Mouse (Mus musculus): Measurements from ENCODE around the gene Chd9. TPM values are rescaled to one million over a fixed set of nuclear protein-coding genes. Genes with fewer than 3 reads are reported as not detected.
"Not testable (repeated sequence)": the region's sequence is repeated elsewhere in the genome, so short reads cannot be mapped to it uniquely, and the experiment has no call there.

Gene Chd9
- polyA plus RNA-seq, 1 experiment from 2014 or later: 53.5 TPM

DNA sequence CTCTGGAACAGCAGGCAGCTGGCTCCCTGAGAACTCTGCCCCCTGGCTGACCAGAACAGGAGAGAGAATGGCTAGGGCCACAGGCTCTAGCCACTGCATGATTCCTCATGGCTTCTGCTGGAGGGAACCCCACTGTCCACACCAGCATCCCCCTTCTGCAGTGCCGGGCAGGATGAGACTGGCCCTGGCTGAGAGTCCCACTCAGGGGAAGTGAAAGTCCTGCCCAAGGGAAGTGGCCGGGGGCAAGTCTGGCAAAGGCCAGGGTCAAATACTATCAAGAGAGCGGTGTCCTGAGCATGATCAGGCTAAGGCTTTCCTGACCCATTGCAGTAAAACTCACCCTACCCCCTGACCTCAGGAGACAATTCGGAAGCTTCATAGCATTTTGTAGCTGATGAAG lies 44.9 kb downstream of the Chd9 start:
- H3K27me3 ChIP-seq (replicated peaks): no peaks in the 10 kb centered on the region
- no peaks in the 10 kb centered on the region for H3K9me3 ChIP-seq (replicated peaks)
- no peak overlapping the region for H3K4me2 ChIP-seq
- 74% methylated on average over 4 of the region's 4 CpGs for WGBS
- ATAC-seq (ENCODE audit: insufficient number of reproducible peaks, low FRiP score): no peak
- no peak overlapping the region for H3K9ac ChIP-seq
- no peaks in the 10 kb centered on the region for H3K36me3 ChIP-seq
- no peak overlapping the region for H3K4me3 ChIP-seq
- peaks cover 46% of the 10 kb centered on the region for H3K4me1 ChIP-seq (replicated peaks)
- no peak overlapping the region for H3K27ac ChIP-seq (ENCODE audit: poor library complexity, severe bottlenecking)

DNA sequence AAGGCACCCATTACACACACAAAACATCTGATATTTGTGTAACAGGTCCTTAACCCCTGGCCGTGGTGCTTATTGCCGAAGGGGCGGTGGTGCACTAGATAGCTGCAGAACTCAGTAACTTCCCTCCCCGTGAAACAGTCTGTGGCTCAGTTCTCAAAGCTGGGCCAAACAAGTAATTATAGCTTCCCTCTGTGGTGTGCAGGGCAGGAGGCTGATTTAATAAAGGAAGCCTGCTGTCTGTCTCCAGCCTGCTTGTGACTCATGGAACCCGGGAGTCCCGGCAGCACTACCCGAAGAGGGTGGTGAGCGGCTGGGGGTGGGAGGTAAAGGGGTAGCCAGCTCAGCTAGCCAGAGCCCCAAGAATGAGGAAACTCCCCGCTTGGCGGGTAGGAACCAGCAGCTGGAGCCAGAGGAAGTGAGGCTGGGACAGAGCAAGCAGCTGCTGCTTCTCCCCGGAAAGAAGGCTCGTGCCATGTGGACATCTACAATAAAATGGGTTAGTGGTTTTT lies 48.1 kb downstream of the Chd9 start:
- Histone ChIP-seq H3K36me3 (no peaks in the 10 kb centered on the region), H3K27ac (ENCODE audit: poor library complexity, severe bottlenecking) (peak overlapping the region; percentile 71), H3K4me2 (peak overlapping the region; percentile 82), H3K9me3 (replicated peaks) (no peaks in the 10 kb centered on the region), H3K27me3 (replicated peaks) (no peaks in the 10 kb centered on the region), H3K4me3 (peak overlapping the region; percentile 59), H3K4me1 (replicated peaks) (peaks cover 24% of the 10 kb centered on the region), H3K9ac (peak overlapping the region; percentile 68; the same call in 1 of the 2 replicates)
- peak; percentile 30; the same call in 1 of the 2 replicates for ATAC-seq (ENCODE audit: insufficient number of reproducible peaks, low FRiP score)
- WGBS: 5% methylated on average over 12 of the region's 12 CpGs

DNA sequence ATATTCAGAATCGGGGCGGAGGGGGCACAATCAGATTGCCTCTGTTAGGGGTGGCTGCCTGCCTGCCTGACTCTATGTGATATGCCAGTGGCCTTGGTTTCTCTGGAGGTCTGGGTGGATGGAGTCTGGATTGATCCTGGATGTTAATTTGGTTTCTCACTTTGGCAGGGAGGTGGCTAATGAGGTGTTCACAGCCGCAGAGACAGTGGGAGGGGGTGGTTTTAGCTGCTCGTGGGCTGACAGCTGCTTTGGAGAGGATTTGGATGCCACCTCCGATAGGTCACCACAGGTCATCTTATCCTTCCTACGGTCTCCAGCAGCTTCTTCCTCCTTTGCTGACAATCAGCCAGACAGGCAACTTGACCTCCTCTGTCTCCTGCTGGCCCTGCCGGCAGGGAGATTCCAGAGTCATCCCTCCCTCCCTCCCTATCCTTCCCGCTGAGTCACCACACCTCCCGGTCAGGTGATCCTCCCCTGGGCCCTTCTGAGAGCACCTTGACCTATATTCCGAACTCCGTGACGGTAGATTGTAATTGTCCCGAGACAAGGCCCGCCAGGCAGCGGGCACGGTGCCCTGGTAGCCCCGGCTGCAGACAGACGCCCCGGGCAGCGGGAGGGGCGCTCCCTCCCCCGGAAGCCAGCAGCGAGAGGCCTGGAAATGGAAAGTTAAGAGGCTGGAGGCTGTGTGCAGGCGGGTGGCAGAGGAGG lies 48.7 kb downstream of the Chd9 start:
- peak overlapping the region; percentile 71 for H3K27ac ChIP-seq (ENCODE audit: poor library complexity, severe bottlenecking)
- H3K4me3 ChIP-seq: peak overlapping the region; percentile 59
- 2% methylated on average over 24 of the region's 24 CpGs for WGBS
- H3K4me2 ChIP-seq: peak overlapping the region; percentile 82
- peaks cover 19% of the 10 kb centered on the region for H3K4me1 ChIP-seq (replicated peaks)
- no peaks in the 10 kb centered on the region for H3K36me3 ChIP-seq
- peak; percentile 70 for ATAC-seq (ENCODE audit: insufficient number of reproducible peaks, low FRiP score)
- H3K9me3 ChIP-seq (replicated peaks): no peaks in the 10 kb centered on the region
- no peaks in the 10 kb centered on the region for H3K27me3 ChIP-seq (replicated peaks)
- H3K9ac ChIP-seq: peak overlapping the region; percentile 68

DNA sequence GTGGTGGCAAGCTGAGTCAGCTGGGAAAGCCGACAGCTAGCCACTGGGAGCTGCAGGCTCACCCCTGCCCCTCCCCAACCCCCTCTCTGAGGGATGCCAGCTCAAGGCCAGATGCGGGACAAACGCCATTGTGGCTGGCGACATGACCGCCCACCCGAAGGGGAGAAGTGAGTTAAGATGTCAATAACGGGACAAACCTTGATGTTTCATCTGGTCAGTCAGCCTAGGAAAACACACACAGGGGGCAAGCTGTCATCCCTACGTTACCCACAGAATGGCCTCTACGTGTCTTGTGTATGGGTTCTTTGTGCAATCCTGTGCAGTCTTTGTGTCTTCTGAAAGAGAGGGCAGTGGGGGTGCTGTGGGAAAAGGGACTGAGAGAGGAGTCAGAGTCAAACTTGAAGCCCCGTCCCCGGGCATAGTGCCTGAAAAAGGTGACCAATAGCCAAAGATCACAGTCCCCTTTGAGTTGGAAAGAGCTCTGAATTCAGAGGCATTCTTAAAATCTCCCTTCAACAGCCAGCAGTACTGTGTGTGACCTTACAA lies 49.4 kb downstream of the Chd9 start:
- ATAC-seq (ENCODE audit: insufficient number of reproducible peaks, low FRiP score): peak; percentile 79
- H3K4me2 ChIP-seq: peak overlapping the region; percentile 82
- 2% methylated on average over 11 of the region's 11 CpGs for WGBS

DNA sequence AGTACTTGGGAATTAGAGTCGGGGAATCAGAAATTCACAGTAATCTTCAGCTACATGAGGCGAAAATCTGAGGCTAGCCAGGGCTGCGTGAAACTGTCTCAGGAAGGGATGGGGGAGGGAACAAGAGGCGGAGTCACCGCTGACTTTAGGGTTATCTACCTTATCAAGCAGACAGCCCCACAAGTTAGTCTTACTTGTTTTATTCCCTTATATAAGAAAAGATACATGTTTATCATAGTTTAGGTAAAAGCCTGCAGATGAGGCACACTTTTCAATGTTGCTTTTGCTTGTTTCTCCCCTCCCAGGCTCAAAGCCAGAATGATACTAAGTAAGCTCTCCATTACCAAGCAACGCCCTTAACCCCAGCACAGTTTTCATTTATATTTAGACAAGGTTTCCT lies 50.4 kb downstream of the Chd9 start:
- H3K9me3 ChIP-seq (replicated peaks): no peaks in the 10 kb centered on the region
- no peak overlapping the region for H3K4me3 ChIP-seq
- no peak overlapping the region for H3K9ac ChIP-seq
- ATAC-seq (ENCODE audit: insufficient number of reproducible peaks, low FRiP score): no peak
- no peak overlapping the region for H3K4me2 ChIP-seq
- H3K27me3 ChIP-seq (replicated peaks): no peaks in the 10 kb centered on the region
- peaks cover 19% of the 10 kb centered on the region for H3K4me1 ChIP-seq (replicated peaks)
- H3K27ac ChIP-seq (ENCODE audit: poor library complexity, severe bottlenecking): no peak overlapping the region
- no peaks in the 10 kb centered on the region for H3K36me3 ChIP-seq
- WGBS: 56% methylated on average over 6 of the region's 6 CpGs

More for the DNA sequence above, 49.4 kb downstream of the Chd9 start:
- Histone ChIP-seq H3K27ac (ENCODE audit: poor library complexity, severe bottlenecking) (peak overlapping the region; percentile 71), H3K27me3 (replicated peaks) (no peaks in the 10 kb centered on the region), H3K9me3 (replicated peaks) (no peaks in the 10 kb centered on the region), H3K4me1 (replicated peaks) (peaks cover 19% of the 10 kb centered on the region), H3K9ac (peak overlapping the region; percentile 68), H3K4me3 (peak overlapping the region; percentile 59), H3K36me3 (no peaks in the 10 kb centered on the region)

DNA sequence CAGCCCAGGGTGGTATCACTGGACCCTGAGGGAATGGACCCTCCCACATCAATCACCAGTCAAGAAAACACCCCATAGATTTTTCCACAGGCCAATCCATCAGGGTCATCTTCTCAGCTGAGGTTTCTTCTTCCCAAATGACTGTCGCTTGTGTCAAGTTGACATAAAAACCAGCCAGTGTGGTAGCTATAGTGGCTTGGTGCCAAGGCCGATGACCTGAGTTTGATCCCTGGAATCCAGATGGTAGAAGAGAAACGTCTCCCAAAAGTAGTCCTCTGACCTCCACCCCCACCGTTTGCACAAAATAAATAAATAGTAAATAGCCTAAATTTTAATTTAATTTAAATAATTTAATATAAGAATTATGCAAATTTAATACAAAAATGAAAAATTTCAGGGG lies 51.9 kb downstream of the Chd9 start:
- WGBS: 77% methylated on average over 4 of the region's 4 CpGs
- Histone ChIP-seq H3K4me3 (no peak overlapping the region), H3K9me3 (replicated peaks) (no peaks in the 10 kb centered on the region), H3K27me3 (replicated peaks) (no peaks in the 10 kb centered on the region), H3K4me2 (no peak overlapping the region), H3K9ac (no peak overlapping the region), H3K4me1 (replicated peaks) (peaks cover 19% of the 10 kb centered on the region), H3K36me3 (no peaks in the 10 kb centered on the region), H3K27ac (ENCODE audit: poor library complexity, severe bottlenecking) (no peak overlapping the region)
- no peak for ATAC-seq (ENCODE audit: insufficient number of reproducible peaks, low FRiP score)

DNA sequence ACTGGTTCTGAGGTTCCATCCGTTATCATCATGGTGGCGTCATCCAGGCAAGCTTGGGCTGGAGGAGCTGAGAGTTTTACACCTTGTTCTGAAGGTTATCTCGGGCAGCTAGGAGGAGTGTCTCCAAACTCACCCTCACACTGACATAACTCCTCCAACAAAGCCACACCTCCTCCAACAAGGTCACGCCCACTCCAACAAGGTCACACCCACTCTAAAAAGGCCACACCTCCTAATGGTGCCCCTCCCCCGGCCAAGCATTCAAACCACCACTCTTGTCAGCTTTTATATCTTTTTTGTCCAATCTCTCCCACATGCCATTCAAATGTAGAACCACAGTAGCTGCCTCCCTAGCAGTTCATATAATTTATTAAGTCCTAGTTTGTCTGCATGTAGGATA lies 53.0 kb downstream of the Chd9 start:
- H3K27ac ChIP-seq (ENCODE audit: poor library complexity, severe bottlenecking): no peak overlapping the region
- WGBS: 73% methylated on average over 5 of the region's 5 CpGs
- H3K9ac ChIP-seq: no peak overlapping the region
- H3K9me3 ChIP-seq (replicated peaks): no peaks in the 10 kb centered on the region
- no peak overlapping the region for H3K4me3 ChIP-seq
- ATAC-seq (ENCODE audit: insufficient number of reproducible peaks, low FRiP score): no peak
- no peak overlapping the region for H3K4me2 ChIP-seq
- peaks cover 15% of the 10 kb centered on the region for H3K4me1 ChIP-seq (replicated peaks)
- no peaks in the 10 kb centered on the region for H3K27me3 ChIP-seq (replicated peaks)
- H3K36me3 ChIP-seq: no peaks in the 10 kb centered on the region

DNA sequence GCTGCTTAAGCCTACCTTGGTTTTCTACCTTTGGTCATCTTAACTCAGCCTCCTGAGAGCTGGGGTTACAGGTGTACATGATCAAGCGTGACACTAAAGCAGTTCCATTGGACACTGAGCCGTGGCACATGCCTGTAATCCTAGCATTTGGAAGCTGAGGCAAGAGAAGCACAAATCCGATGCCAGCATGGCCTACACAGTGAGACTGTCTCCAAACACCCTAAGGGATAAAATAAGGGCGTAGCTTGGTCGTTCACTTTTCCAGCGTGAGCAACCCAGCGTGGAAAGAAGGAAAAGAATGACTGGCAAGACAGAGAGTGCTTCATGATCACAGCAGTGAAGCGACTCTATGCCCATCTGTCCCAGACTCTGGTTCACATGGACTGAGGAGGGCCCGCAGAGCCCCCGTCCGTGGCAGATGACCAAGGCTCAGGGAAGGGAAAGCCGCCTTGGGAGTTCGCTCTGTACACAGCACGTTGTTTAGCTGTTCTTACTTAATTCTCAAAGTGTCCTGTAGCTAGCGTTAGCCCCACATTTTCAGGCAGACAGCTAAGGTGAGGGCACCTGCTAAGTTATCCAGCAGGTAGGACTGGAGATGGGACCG lies 54.0 kb downstream of the Chd9 start:
- WGBS: 81% methylated on average over 16 of the region's 16 CpGs
- peaks cover 5% of the 10 kb centered on the region for H3K4me1 ChIP-seq (replicated peaks)
- H3K27me3 ChIP-seq (replicated peaks): no peaks in the 10 kb centered on the region
- H3K4me2 ChIP-seq: no peak overlapping the region
- no peaks in the 10 kb centered on the region for H3K9me3 ChIP-seq (replicated peaks)
- ATAC-seq (ENCODE audit: insufficient number of reproducible peaks, low FRiP score): no peak
- H3K9ac ChIP-seq: no peak overlapping the region
- no peak overlapping the region for H3K27ac ChIP-seq (ENCODE audit: poor library complexity, severe bottlenecking)
- no peaks in the 10 kb centered on the region for H3K36me3 ChIP-seq
- H3K4me3 ChIP-seq: no peak overlapping the region

DNA sequence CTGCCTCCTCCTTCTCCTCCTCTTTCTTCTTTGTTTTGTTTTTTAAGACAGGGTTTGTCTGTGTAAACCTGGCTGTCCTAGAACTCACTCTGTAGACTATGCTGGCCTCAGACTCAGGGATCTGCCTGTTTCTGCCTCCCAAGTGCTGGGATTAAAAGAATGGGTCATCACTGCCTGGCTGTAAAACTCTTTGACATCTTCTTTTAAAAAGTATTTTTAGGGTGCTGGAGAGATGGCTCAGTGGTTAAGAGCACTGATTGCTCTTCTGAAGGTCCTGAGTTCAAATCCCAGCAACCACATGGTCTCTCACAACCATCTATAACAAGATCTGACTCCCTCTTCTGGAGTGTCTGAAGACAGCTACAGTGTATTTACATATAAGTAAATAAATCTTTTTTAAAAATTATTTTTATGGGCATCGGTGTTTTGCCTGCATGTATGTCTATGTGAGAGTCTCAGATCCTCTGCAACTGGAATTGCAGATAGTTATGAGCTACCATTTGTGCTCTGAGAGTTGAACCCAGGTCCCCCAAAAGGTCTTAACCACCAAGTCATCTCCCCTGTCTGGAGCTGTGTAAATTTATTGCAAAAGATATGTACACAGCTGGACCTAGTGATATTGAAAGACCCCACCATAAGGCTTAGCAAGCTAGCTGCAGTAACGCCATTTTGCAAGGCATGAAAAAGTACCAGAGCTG lies 57.7 kb downstream of the Chd9 start:
- H3K4me2 ChIP-seq: no peak overlapping the region
- H3K36me3 ChIP-seq: no peaks in the 10 kb centered on the region
- no peaks in the 10 kb centered on the region for H3K9me3 ChIP-seq (replicated peaks)
- WGBS: 70% methylated on average over 2 of the region's 2 CpGs
- no peak for ATAC-seq (ENCODE audit: insufficient number of reproducible peaks, low FRiP score)
- no peak overlapping the region for H3K27ac ChIP-seq (ENCODE audit: poor library complexity, severe bottlenecking)
- no peaks in the 10 kb centered on the region for H3K4me1 ChIP-seq (replicated peaks)
- no peak overlapping the region for H3K4me3 ChIP-seq
- H3K9ac ChIP-seq: no peak overlapping the region
- no peaks in the 10 kb centered on the region for H3K27me3 ChIP-seq (replicated peaks)

DNA sequence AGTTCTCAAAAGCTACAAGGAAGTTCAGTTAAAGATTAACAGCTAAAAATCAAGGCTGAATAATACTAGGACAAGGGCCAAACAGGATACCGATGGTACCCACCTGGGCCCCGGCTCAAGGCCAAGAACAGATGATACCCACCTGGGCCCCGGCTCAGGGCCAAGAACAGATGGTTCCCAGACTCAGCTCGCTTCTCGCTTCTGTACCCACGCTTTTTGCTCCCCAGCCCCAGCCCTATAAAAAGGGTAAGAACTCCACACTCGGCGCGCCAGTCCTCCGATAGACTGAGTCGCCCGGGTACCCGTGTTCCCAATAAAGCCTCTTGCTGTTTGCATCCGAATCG lies 58.2 kb downstream of the Chd9 start:
- not testable (repeated sequence) for H3K27me3 ChIP-seq (replicated peaks); H3K9me3 ChIP-seq (replicated peaks); ATAC-seq (ENCODE audit: insufficient number of reproducible peaks, low FRiP score); H3K4me2 ChIP-seq; H3K4me1 ChIP-seq (replicated peaks); H3K36me3 ChIP-seq; H3K9ac ChIP-seq; H3K27ac ChIP-seq (ENCODE audit: poor library complexity, severe bottlenecking); H3K4me3 ChIP-seq
- WGBS: no CpG with 5 or more reads among the region's 15 CpGs

DNA sequence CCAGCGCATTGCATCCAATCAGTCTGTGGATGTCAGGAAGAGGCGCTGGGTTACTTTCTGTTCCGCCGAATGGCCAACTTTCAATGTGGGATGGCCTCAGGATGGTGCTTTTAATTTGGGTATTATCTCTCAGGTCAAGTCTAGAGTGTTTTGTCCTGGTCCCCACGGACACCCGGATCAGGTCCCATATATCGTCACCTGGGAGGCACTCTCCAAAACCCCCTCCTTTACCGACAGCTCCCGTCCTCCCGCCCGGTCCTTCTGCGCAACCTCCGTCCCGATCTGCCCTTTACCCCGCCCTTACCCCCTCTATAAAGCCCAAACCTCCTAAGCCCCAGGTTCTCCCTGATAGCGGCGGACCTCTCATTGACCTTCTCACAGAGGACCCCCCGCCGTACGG lies 59.2 kb downstream of the Chd9 start:
- no CpG with 5 or more reads among the region's 20 CpGs for WGBS
- H3K9ac ChIP-seq; H3K27me3 ChIP-seq (replicated peaks); H3K9me3 ChIP-seq (replicated peaks); H3K4me1 ChIP-seq (replicated peaks); ATAC-seq (ENCODE audit: insufficient number of reproducible peaks, low FRiP score); H3K27ac ChIP-seq (ENCODE audit: poor library complexity, severe bottlenecking); H3K4me2 ChIP-seq; H3K36me3 ChIP-seq: not testable (repeated sequence)
- peak overlapping the region; percentile 47 for H3K4me3 ChIP-seq
